Mouse (Mus musculus) liver, embryonic 12.5 days (tissue): ENCODE measurements around the gene Mri1. TPM values are rescaled to one million over a fixed set of nuclear protein-coding genes. Genes with fewer than 3 reads are reported as not detected.

Experiments used
- ATAC-seq: fragments of 200-750 bp; cut with Nextera tagmentation; 2 replicates; pipeline ENCODE4 v1.8.0; 2017; ENCODE audit warnings: moderate number of reproducible peaks, mild to moderate bottlenecking, moderate library complexity
- H3K27ac ChIP-seq: fragments of 300-500 bp; sonication (generic); 2 replicates; pipeline ENCODE4 v1.5.1; 2016; ENCODE audit warnings: mild to moderate bottlenecking
- H3K27me3 ChIP-seq: fragments of 300-500 bp; sonication (generic); replicated peaks from 2 replicates; pipeline ENCODE4 v1.6.1; 2016; ENCODE audit warnings: mild to moderate bottlenecking, moderate library complexity
- H3K36me3 ChIP-seq: fragments of 300-500 bp; sonication (generic); 2 replicates; pipeline ENCODE4 v1.6.1; 2016; ENCODE audit warnings: mild to moderate bottlenecking, moderate library complexity
- H3K4me1 ChIP-seq: fragments of 300-500 bp; sonication (generic); 2 replicates; pipeline ENCODE4 v1.6.1; 2016
- H3K4me2 ChIP-seq: fragments of 300-500 bp; sonication (generic); 2 replicates; pipeline ENCODE4 v1.6.1; 2016; ENCODE audit warnings: mild to moderate bottlenecking, moderate library complexity
- H3K4me3 ChIP-seq: fragments of 300-500 bp; sonication (generic); 2 replicates; pipeline ENCODE4 v1.5.1; 2016; ENCODE audit warnings: mild to moderate bottlenecking, moderate library complexity
- H3K9ac ChIP-seq: fragments of 300-500 bp; sonication (generic); 2 replicates; pipeline ENCODE4 v1.6.1; 2016; ENCODE audit warnings: mild to moderate bottlenecking, moderate library complexity
- H3K9me3 ChIP-seq: fragments of 300-500 bp; sonication (generic); replicated peaks from 2 replicates; pipeline ENCODE4 v1.6.1; 2016; ENCODE audit warnings: mild to moderate bottlenecking, moderate library complexity
- WGBS: fragments of 180-500 bp; shearing (Covaris S2); methylation state at CpG from one replicate; pipeline ENCODE4 v1.1.7; 2016; ENCODE audit not compliant: insufficient replicate concordance; 5-methylcytosine and 5-hydroxymethylcytosine counted together
- polyA plus RNA-seq: library from polyadenylated mRNA; unstranded; fragments of >200 nt; fragmentation: Nextera tagmentation; extraction: Ambion mirVana; gene quantifications from 2 replicates; pipeline ENCODE4 v1.2.1, GENCODE M21; 2016

The Mri1 gene
- polyA plus RNA-seq, 1 experiment from 2014 or later, result 63.1 TPM

GRCm38 (mm10) chr8:84210167-84210791, 46.8 kb downstream of the Mri1 start:
- peak overlapping the region; percentile 8; the same call in 1 of the 2 replicates for H3K4me2 ChIP-seq

GRCm38 (mm10) chr8:84208381-84209380, 48.4 kb downstream of the Mri1 start:
- no peak overlapping the region for H3K4me3 ChIP-seq
- no peak overlapping the region for H3K9ac ChIP-seq
- H3K9me3 ChIP-seq, result no peaks in the 10 kb centered on the region
- H3K4me2 ChIP-seq, result no peak overlapping the region
- 59% methylated on average over 17 of the region's 17 CpGs for WGBS
- H3K27me3 ChIP-seq, result no peaks in the 10 kb centered on the region; the same call in 1 of the 2 replicates
- H3K4me1 ChIP-seq, result peaks cover 30% of the 10 kb centered on the region
- no peak for ATAC-seq
- H3K27ac ChIP-seq, result peak overlapping the region; percentile 65; the same call in 1 of the 2 replicates
- peaks cover 61% of the 10 kb centered on the region for H3K36me3 ChIP-seq

More at GRCm38 (mm10) chr8:84210167-84210791, 46.8 kb downstream of the Mri1 start:
- 54% methylated on average over 34 of the region's 34 CpGs for WGBS
- Histone ChIP-seq H3K9ac (no peak overlapping the region), H3K36me3 (peaks cover 61% of the 10 kb centered on the region), H3K4me1 (peaks cover 25% of the 10 kb centered on the region), H3K27ac (no peak overlapping the region), H3K27me3 (no peaks in the 10 kb centered on the region), H3K4me3 (no peak overlapping the region), H3K9me3 (no peaks in the 10 kb centered on the region)
- no peak for ATAC-seq

GRCm38 (mm10) chr8:84207811-84208210, 49.3 kb downstream of the Mri1 start:
- H3K4me2 ChIP-seq, result 0 out of 2 replicates have a peak overlapping the region, but pooled peaks have one; percentile 3
- ATAC-seq, result no peak
- 38% methylated on average over 7 of the region's 7 CpGs for WGBS

GRCm38 (mm10) chr8:84206666-84207065, 50.5 kb downstream of the Mri1 start:
- Histone ChIP-seq H3K27me3 (peaks cover 20% of the 10 kb centered on the region), H3K9me3 (no peaks in the 10 kb centered on the region), H3K27ac (no peak overlapping the region), H3K4me3 (no peak overlapping the region), H3K4me1 (peaks cover 51% of the 10 kb centered on the region), H3K4me2 (no peak overlapping the region), H3K9ac (no peak overlapping the region), H3K36me3 (peaks cover 43% of the 10 kb centered on the region)
- ATAC-seq, result no peak
- WGBS, result 73% methylated on average over 3 of the region's 3 CpGs

More at GRCm38 (mm10) chr8:84207811-84208210, 49.3 kb downstream of the Mri1 start:
- Histone ChIP-seq H3K9ac (no peak overlapping the region), H3K27ac (peak overlapping the region; percentile 65), H3K4me3 (no peak overlapping the region), H3K4me1 (peaks cover 39% of the 10 kb centered on the region), H3K36me3 (peaks cover 52% of the 10 kb centered on the region), H3K27me3 (peaks cover 8% of the 10 kb centered on the region), H3K9me3 (no peaks in the 10 kb centered on the region)

- 82% methylated on average over 5 of the region's 5 CpGs for WGBS
- no peak for ATAC-seq
Measured at GRCm38 (mm10) chr8:84205073-84205472, 52.1 kb downstream of the Mri1 start.

GRCm38 (mm10) chr8:84203975-84204772, 53.0 kb downstream of the Mri1 start:
- Histone ChIP-seq H3K4me1 (peaks cover 68% of the 10 kb centered on the region), H3K27ac (peak overlapping the region; percentile 76), H3K27me3 (peaks cover 41% of the 10 kb centered on the region), H3K4me3 (peak overlapping the region; percentile 48), H3K9me3 (no peaks in the 10 kb centered on the region), H3K4me2 (peak overlapping the region; percentile 90), H3K36me3 (peaks cover 32% of the 10 kb centered on the region), H3K9ac (peak overlapping the region; percentile 62)
- ATAC-seq, result peak; percentile 21
- WGBS, result 27% methylated on average over 13 of the region's 13 CpGs

More at GRCm38 (mm10) chr8:84205073-84205472, 52.1 kb downstream of the Mri1 start:
- Histone ChIP-seq H3K9me3 (no peaks in the 10 kb centered on the region), H3K27ac (no peak overlapping the region), H3K36me3 (peaks cover 36% of the 10 kb centered on the region), H3K4me3 (no peak overlapping the region), H3K4me1 (peaks cover 62% of the 10 kb centered on the region), H3K27me3 (peaks cover 35% of the 10 kb centered on the region), H3K4me2 (no peak overlapping the region), H3K9ac (no peak overlapping the region)

- Histone ChIP-seq H3K4me1 (peaks cover 70% of the 10 kb centered on the region), H3K27me3 (peaks cover 41% of the 10 kb centered on the region)
- ATAC-seq, result peak; percentile 37
Measured at GRCm38 (mm10) chr8:84202938-84203917, 53.9 kb downstream of the Mri1 start.

GRCm38 (mm10) chr8:84202466-84202865, 54.7 kb downstream of the Mri1 start:
- peak overlapping the region; percentile 62 for H3K4me3 ChIP-seq
- H3K27ac ChIP-seq, result peak overlapping the region; percentile 76
- no peak for ATAC-seq
- peaks cover 41% of the 10 kb centered on the region for H3K27me3 ChIP-seq
- H3K4me2 ChIP-seq, result peak overlapping the region; percentile 90
- H3K9ac ChIP-seq, result no peak overlapping the region; the same call in 1 of the 2 replicates
- 50% methylated on average over 9 of the region's 9 CpGs for WGBS
- H3K36me3 ChIP-seq, result peaks cover 21% of the 10 kb centered on the region
- peaks cover 70% of the 10 kb centered on the region for H3K4me1 ChIP-seq
- no peaks in the 10 kb centered on the region for H3K9me3 ChIP-seq

More at GRCm38 (mm10) chr8:84202938-84203917, 53.9 kb downstream of the Mri1 start:
- Histone ChIP-seq H3K4me3 (peak overlapping the region; percentile 48), H3K36me3 (peaks cover 23% of the 10 kb centered on the region), H3K9me3 (no peaks in the 10 kb centered on the region), H3K9ac (peak overlapping the region; percentile 62), H3K4me2 (peak overlapping the region; percentile 90), H3K27ac (peak overlapping the region; percentile 76)
- WGBS, result 5% methylated on average over 34 of the region's 34 CpGs

- Histone ChIP-seq H3K4me2 (peak overlapping the region; percentile 90), H3K9ac (peak overlapping the region; percentile 78), H3K27ac (peak overlapping the region; percentile 86), H3K27me3 (peaks cover 41% of the 10 kb centered on the region), H3K4me1 (peaks cover 72% of the 10 kb centered on the region), H3K9me3 (no peaks in the 10 kb centered on the region), H3K4me3 (peak overlapping the region; percentile 62), H3K36me3 (peaks cover 18% of the 10 kb centered on the region)
- no peak for ATAC-seq
- 30% methylated on average over 15 of the region's 15 CpGs for whole genome bisulfite sequencing
Measured at GRCm38 (mm10) chr8:84201545-84202245, 55.4 kb downstream of the Mri1 start.
